Mouse (Mus musculus): Measurements from ENCODE around the gene Pcnp.

GRCm38 (mm10) chr16:55966212-55966871, 63.2 kb downstream of the Pcnp start, which contains the start of gene Rpl24:
- TF ChIP-seq GATA1 (IDR thresholded peaks at IDR 0.05; ENCODE audit: borderline replicate concordance, low read length) (no peak), CTCF (IDR thresholded peaks at IDR 0.05; ENCODE audit: low read depth, low read length) (no peak), TAL1 (conservative IDR thresholded peaks at IDR 0.05; ENCODE audit: low read depth, low read length) (no peak), POLR2AphosphoS5 (IDR thresholded peaks at IDR 0.05; ENCODE audit: insufficient replicate concordance, low read depth, low read length) (no peak), GATA2 (IDR thresholded peaks at IDR 0.05; ENCODE audit: borderline replicate concordance, low read depth, low read length) (no peak)
